Mouse (Mus musculus): ENCODE results near the gene Slc1a3. TPM values are rescaled to one million over a fixed set of nuclear protein-coding genes. Genes with fewer than 3 reads are reported as not detected.

Gene Slc1a3
- polyA plus RNA-seq, 1 experiment = 32.5 TPM

- Histone ChIP-seq H3K4me3 (ENCODE audit: insufficient read depth, low read depth, low read length) (no peak overlapping the region), H3K4me1 (ENCODE audit: control insufficient read depth, insufficient read depth, insufficient read length, low read length) (no peaks in the 10 kb centered on the region), H3K27ac (replicated peaks; ENCODE audit: low read depth, low read length) (no peak overlapping the region)
Measured at GRCm38 (mm10) chr15:8658086-8658980, 52.2 kb downstream of the Slc1a3 start.

GRCm38 (mm10) chr15:8655251-8655650 is 55.3 kb downstream of the Slc1a3 start:
- Histone ChIP-seq H3K4me3 (ENCODE audit: insufficient read depth, low read depth, low read length) (no peak overlapping the region), H3K4me1 (ENCODE audit: control insufficient read depth, insufficient read depth, insufficient read length, low read length) (no peaks in the 10 kb centered on the region), H3K27ac (replicated peaks; ENCODE audit: low read depth, low read length) (no peak overlapping the region)

GRCm38 (mm10) chr15:8652637-8653036 is 57.9 kb downstream of the Slc1a3 start:
- no peak overlapping the region for H3K27ac ChIP-seq (replicated peaks; ENCODE audit: low read depth, low read length)
- no peak overlapping the region for H3K4me3 ChIP-seq (ENCODE audit: insufficient read depth, low read depth, low read length)
- H3K4me1 ChIP-seq (ENCODE audit: control insufficient read depth, insufficient read depth, insufficient read length, low read length) = no peaks in the 10 kb centered on the region

- Histone ChIP-seq H3K4me3 (ENCODE audit: insufficient read depth, low read depth, low read length) (no peak overlapping the region), H3K27ac (replicated peaks; ENCODE audit: low read depth, low read length) (no peak overlapping the region), H3K4me1 (ENCODE audit: control insufficient read depth, insufficient read depth, insufficient read length, low read length) (no peaks in the 10 kb centered on the region)
Measured at GRCm38 (mm10) chr15:8643997-8644692, 66.4 kb downstream of the Slc1a3 start.

- Histone ChIP-seq H3K27ac (replicated peaks; ENCODE audit: low read depth, low read length) (no peak overlapping the region), H3K4me3 (ENCODE audit: insufficient read depth, low read depth, low read length) (no peak overlapping the region), H3K4me1 (ENCODE audit: control insufficient read depth, insufficient read depth, insufficient read length, low read length) (no peaks in the 10 kb centered on the region)
Measured at GRCm38 (mm10) chr15:8639856-8640255, 70.7 kb downstream of the Slc1a3 start.

GRCm38 (mm10) chr15:8638568-8639325 is 71.8 kb downstream of the Slc1a3 start:
- Histone ChIP-seq H3K4me3 (ENCODE audit: insufficient read depth, low read depth, low read length) (no peak overlapping the region), H3K27ac (replicated peaks; ENCODE audit: low read depth, low read length) (no peak overlapping the region), H3K4me1 (ENCODE audit: control insufficient read depth, insufficient read depth, insufficient read length, low read length) (no peaks in the 10 kb centered on the region)

GRCm38 (mm10) chr15:8637283-8637682 is 73.3 kb downstream of the Slc1a3 start:
- Histone ChIP-seq H3K27ac (replicated peaks; ENCODE audit: low read depth, low read length) (no peak overlapping the region), H3K4me3 (ENCODE audit: insufficient read depth, low read depth, low read length) (no peak overlapping the region), H3K4me1 (ENCODE audit: control insufficient read depth, insufficient read depth, insufficient read length, low read length) (no peaks in the 10 kb centered on the region)

- no peak overlapping the region for H3K27ac ChIP-seq (replicated peaks; ENCODE audit: low read depth, low read length)
- H3K4me3 ChIP-seq (ENCODE audit: insufficient read depth, low read depth, low read length) = no peak overlapping the region
- H3K4me1 ChIP-seq (ENCODE audit: control insufficient read depth, insufficient read depth, insufficient read length, low read length) = no peaks in the 10 kb centered on the region
Measured at GRCm38 (mm10) chr15:8635974-8636373, 74.6 kb downstream of the Slc1a3 start.

GRCm38 (mm10) chr15:8634807-8635206 is 75.8 kb downstream of the Slc1a3 start:
- Histone ChIP-seq H3K4me1 (ENCODE audit: control insufficient read depth, insufficient read depth, insufficient read length, low read length) (no peaks in the 10 kb centered on the region), H3K4me3 (ENCODE audit: insufficient read depth, low read depth, low read length) (no peak overlapping the region), H3K27ac (replicated peaks; ENCODE audit: low read depth, low read length) (no peak overlapping the region)

- H3K4me1 ChIP-seq (ENCODE audit: control insufficient read depth, insufficient read depth, insufficient read length, low read length) = no peaks in the 10 kb centered on the region
- no peak overlapping the region for H3K27ac ChIP-seq (replicated peaks; ENCODE audit: low read depth, low read length)
- no peak overlapping the region for H3K4me3 ChIP-seq (ENCODE audit: insufficient read depth, low read depth, low read length)
Measured at GRCm38 (mm10) chr15:8634355-8634754, 76.2 kb downstream of the Slc1a3 start.

GRCm38 (mm10) chr15:8633375-8633774 is 77.2 kb downstream of the Slc1a3 start:
- Histone ChIP-seq H3K4me1 (ENCODE audit: control insufficient read depth, insufficient read depth, insufficient read length, low read length) (no peaks in the 10 kb centered on the region), H3K4me3 (ENCODE audit: insufficient read depth, low read depth, low read length) (no peak overlapping the region), H3K27ac (replicated peaks; ENCODE audit: low read depth, low read length) (no peak overlapping the region)

- Histone ChIP-seq H3K27ac (replicated peaks; ENCODE audit: low read depth, low read length) (no peak overlapping the region), H3K4me1 (ENCODE audit: control insufficient read depth, insufficient read depth, insufficient read length, low read length) (no peaks in the 10 kb centered on the region), H3K4me3 (ENCODE audit: insufficient read depth, low read depth, low read length) (no peak overlapping the region)
Measured at GRCm38 (mm10) chr15:8632361-8632760, 78.2 kb downstream of the Slc1a3 start.

GRCm38 (mm10) chr15:8629317-8629831 is 81.2 kb downstream of the Slc1a3 start:
- no peaks in the 10 kb centered on the region for H3K4me1 ChIP-seq (ENCODE audit: control insufficient read depth, insufficient read depth, insufficient read length, low read length)
- H3K27ac ChIP-seq (replicated peaks; ENCODE audit: low read depth, low read length) = no peak overlapping the region
- H3K4me3 ChIP-seq (ENCODE audit: insufficient read depth, low read depth, low read length) = peak overlapping the region; percentile 29; the same call in 1 of the 2 replicates

GRCm38 (mm10) chr15:8628150-8628549 is 82.4 kb downstream of the Slc1a3 start:
- no peak overlapping the region for H3K27ac ChIP-seq (replicated peaks; ENCODE audit: low read depth, low read length)

GRCm38 (mm10) chr15:8627097-8627537 is 83.4 kb downstream of the Slc1a3 start:
- no peaks in the 10 kb centered on the region for H3K4me1 ChIP-seq (ENCODE audit: control insufficient read depth, insufficient read depth, insufficient read length, low read length)
- no peak overlapping the region for H3K27ac ChIP-seq (replicated peaks; ENCODE audit: low read depth, low read length)
- peak overlapping the region; percentile 51 for H3K4me3 ChIP-seq (ENCODE audit: insufficient read depth, low read depth, low read length)

More at GRCm38 (mm10) chr15:8628150-8628549, 82.4 kb downstream of the Slc1a3 start:
- H3K4me1 ChIP-seq (ENCODE audit: control insufficient read depth, insufficient read depth, insufficient read length, low read length) = no peaks in the 10 kb centered on the region
- H3K4me3 ChIP-seq (ENCODE audit: insufficient read depth, low read depth, low read length) = no peak overlapping the region

All from brown adipose tissue, adult 24 weeks (tissue).